ENCODE assay signal across 17 mouse cellular contexts in the genomic region with DNA sequence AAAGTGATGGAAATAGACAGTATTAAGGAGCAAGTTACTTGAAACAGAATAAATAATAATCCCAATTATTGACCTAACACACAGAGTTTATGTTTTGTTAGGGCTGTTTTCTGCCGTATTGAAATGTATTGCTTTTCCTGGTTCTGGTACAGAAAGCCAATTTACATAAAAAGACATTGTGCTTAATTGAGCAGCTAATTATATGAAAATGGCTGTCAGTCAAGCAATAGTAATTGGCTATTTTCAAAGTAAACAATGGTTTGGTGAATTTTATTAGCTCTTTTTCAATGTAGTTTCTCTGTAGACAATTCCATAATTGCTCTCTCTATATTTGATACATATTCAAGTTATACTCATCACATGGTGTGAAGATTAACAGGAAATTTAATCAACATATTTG.
"Had no signal": no experiment of that assay in that cellular context is flagged by ENCODE, and none has a peak within 500 bp of the region (broad histone marks: within the 10 kb centered on the region; RNA-seq: fewer than 3 reads in every experiment).

No protein-coding gene starts in this region.

- H3K9ac ChIP-seq: kidney, embryonic 15.5 days; liver, embryonic 14.5 days; liver, postnatal 0 days; lung, embryonic 14.5 days; midbrain, embryonic 13.5 days had no signal

- H3K4me3 ChIP-seq: kidney, embryonic 15.5 days; left cerebral cortex, adult 2 months; midbrain, embryonic 13.5 days had no signal

- H3K36me3 ChIP-seq: kidney, embryonic 15.5 days; midbrain, embryonic 13.5 days had no signal

- H3K4me2 ChIP-seq: kidney, embryonic 15.5 days; lung, embryonic 14.5 days; midbrain, embryonic 13.5 days had no signal

- DNase-seq: kidney, adult 2 months; kidney, postnatal 10 days; kidney, postnatal 36 days; layer of hippocampus, postnatal 36 days; liver, postnatal 0 days; thymus, adult 2 months; thymus, postnatal 14 days; thymus, postnatal 4 days had no signal

- H3K4me1 ChIP-seq: kidney, embryonic 15.5 days; midbrain, embryonic 13.5 days had no signal

- ATAC-seq: liver, postnatal 0 days; lung, postnatal 0 days; midbrain, embryonic 13.5 days; midbrain, embryonic 16.5 days had no signal

- H3K27me3 ChIP-seq: kidney, embryonic 15.5 days; midbrain, embryonic 13.5 days had no signal

- H3K27ac ChIP-seq: kidney, embryonic 15.5 days; left cerebral cortex, adult 2 months; liver, embryonic 14.5 days; macrophage; midbrain, embryonic 13.5 days; stomach, postnatal 0 days had no signal

- H3K9me3 ChIP-seq: kidney, embryonic 15.5 days; midbrain, embryonic 13.5 days had no signal
